Mouse (Mus musculus) kidney, adult 2 months (tissue): ENCODE data around the gene Comt.

Experiments used
- CTCF ChIP-seq: fragments of 200-500 bp; conservative IDR thresholded peaks from 2 replicates; pipeline ENCODE4 v1.5.1; 2011; ENCODE audit warnings: low read depth, mild to moderate bottlenecking, control low read depth, low read length, moderate library complexity, mixed read lengths; ENCODE audit not compliant: insufficient read depth, insufficient read length
- POLR2A ChIP-seq: fragments of 200-500 bp; IDR thresholded peaks from one replicate; pipeline ENCODE4 v1.6.1; 2011; ENCODE audit warnings: low read depth, low read length, control low read depth

DNA sequence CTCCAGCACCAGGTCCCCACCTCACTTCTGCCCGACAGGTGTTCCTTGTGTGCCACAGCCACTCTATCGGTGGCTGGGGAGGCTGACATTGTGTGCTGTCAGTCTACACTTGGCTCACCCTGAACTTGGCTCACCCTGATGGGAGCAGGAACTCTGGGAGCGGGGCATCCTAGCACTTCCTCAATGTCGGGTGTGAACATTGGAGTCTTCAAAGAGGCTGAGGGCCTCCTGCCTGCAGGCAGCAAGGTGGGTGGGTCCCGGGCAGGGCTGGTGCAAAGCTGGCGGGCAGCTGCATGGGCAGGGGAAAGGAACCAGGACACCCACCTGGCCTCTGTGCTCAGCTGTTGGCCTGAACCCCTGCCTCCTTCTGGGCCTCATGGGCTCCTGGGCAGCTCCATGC lies 9.5 kb upstream of the Comt start:
- TF ChIP-seq CTCF (no peak), POLR2A (no peak)
